Mouse (Mus musculus): ENCODE data around the gene Olfr266.
A peak's percentile ranks its signal among the peaks of the same experiment; 100 is the strongest.

The Olfr266 gene

DNA sequence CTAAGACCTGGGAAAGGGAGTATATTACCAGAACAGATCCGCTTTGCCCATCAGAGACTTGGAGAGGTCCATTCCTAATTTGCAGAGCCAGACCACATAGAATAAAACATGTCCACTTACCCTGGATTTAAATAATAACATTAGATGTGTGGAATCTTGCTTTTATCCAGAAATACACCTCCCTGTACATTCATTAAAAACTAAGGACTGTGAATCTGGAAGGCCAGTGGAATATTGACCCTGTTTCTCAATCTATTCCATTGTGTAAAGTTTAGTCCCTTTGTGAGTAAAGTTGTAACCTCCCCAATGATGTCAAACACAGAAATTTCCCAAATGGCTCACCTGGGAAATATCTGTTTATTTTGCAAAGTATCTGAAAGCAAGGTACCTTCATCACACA lies at the start of gene Olfr266:
Olfr266 (minus strand) TSS at position 101 of the 400 bp plus-strand sequence.
- no peak for DNase-seq

- no peak for DNase-seq
Observed at GRCm38 (mm10) chr3:106875626-106876025, 49.5 kb upstream of the Olfr266 start.

DNA sequence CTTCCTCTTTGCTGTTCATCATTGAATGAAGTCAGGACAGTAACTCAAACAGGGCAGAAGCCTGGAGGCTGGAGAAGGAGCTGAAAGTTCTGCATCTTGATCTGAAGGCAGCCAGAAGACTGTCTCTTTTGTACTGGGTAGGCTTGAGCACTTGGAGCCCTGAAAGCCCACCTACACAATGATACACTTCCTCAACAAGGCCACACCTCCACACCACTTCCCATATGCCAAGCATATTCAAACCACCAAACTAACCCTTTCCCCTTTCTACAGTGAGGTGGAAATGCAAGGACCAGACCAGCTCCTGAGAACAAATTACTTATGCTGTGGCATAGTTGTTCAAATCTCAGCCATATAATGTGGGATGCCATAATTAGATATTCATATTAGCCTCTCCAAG lies 46.8 kb upstream of the Olfr266 start:
- DNase-seq, result no peak

DNA sequence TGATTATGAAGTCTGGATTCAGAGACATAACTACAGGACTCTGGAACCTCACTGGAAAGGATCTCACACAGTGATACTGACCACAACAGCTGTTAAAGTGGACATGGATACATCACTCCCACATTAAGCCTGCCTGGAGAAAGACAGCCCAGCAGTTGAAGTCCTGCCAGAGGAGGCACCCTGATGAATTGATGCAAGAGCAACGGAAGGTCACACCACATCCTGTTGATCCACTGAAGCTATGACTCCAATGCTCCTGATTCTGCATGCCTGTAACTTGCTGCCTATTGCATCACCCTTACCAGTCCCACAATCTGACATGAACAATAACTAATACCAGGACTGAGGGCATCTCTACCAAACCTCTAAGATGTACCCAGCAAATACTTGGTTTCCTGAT lies 6.0 kb upstream of the Olfr266 start:
- no peak for DNase-seq

GRCm38 (mm10) chr3:106817676-106818075 lies 8.4 kb downstream of the Olfr266 start:
- DNase-seq, result no peak

GRCm38 (mm10) chr3:106808972-106809695 lies 17.0 kb downstream of the Olfr266 start:
- DNase-seq, result no peak

DNA sequence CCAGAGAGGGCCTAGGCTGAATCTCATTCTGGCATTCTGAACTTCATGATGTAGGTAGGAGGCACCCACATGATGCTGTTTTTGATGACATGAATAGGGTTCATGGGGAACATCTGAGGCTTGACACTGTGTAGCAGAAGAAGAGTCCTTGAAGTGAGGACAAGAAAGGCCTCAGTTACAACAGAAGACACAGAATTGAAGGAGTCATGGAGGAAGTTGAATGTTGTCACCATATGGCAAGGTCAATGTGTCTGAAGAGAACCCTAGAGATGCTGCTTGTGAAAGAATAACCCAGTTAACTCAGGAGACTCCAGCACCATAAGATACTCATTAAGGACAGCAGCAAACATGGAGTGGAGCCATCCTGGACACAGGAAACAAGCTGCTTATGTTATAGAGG lies 28.0 kb downstream of the Olfr266 start:
- no peak for DNase-seq

DNA sequence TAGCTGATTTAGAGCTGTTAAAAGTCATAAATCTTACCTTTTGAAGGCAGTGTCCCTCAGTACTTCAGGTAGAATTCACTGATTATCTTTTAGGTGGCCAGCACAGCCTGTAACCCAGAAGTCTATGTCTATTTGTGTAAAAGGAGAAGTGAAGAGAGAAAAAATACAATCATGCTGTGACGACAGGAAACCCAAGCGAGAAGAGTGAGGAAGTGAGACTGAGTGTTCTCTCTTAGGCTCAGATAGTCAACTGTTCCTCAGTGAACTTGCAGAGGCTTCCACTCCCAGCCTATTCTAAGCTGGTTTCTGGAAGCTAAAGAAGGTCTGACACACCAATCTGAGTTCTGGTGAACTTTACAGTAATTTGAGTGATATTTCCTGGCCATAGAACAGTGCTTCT lies 36.2 kb downstream of the Olfr266 start, which contains the start of gene Cd53:
Cd53 (minus strand) TSS at position 220 of the 400 bp plus-strand sequence.
- peak in 1 of 2 experiments; percentile 29 for DNase-seq

DNA sequence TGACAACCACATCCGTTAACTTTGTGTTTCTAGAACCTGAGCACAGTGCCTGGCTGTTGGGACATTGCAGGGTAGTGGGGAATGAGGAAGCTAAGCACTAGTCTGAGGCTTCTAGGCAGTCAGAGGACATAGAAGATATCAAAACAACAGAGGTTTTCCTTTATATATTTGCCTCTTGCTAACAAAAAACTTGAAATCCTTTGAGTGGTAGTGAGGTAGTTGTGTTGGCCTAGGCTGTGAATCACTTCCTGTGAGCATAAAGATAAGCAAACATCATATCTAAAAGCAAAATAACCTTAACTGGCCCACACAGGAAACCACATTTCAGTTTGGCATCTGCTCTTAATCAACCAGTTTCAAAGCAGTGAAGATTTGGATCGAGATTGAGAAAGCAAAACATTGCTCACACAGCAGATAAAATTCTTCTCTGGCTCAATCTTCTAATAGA lies 37.6 kb downstream of the Olfr266 start:
- no peak for DNase-seq

GRCm38 (mm10) chr3:106787972-106788371 lies 38.1 kb downstream of the Olfr266 start:
- DNase-seq, result no peak

GRCm38 (mm10) chr3:106785130-106785529 lies 41.0 kb downstream of the Olfr266 start:
- no peak for DNase-seq

- DNase-seq, result no peak
Observed at GRCm38 (mm10) chr3:106771834-106772233, 54.3 kb downstream of the Olfr266 start.
